Comparison of ENCODE assay signal across 8 mouse cellular contexts in genomic region chr14:73384913-73385719, GRCm38 (mm10). TPM values are rescaled to one million over a fixed set of nuclear protein-coding genes. Genes with fewer than 3 reads are reported as not detected.
DNase-seq lines count a peak whose midpoint lies in the region; ATAC-seq and TF ChIP-seq lines count a peak whose summit lies in the region.

TSS of gene Itm2b (minus strand) at chr14:73385289.

- under 1% methylated on average over 45 of the region's 62 CpGs for WGBS in embryonic facial prominence, embryonic 14.5 days
- under 1% methylated on average over 53 of the region's 62 CpGs for WGBS in liver, adult 2 months

- H3K79me2 ChIP-seq in liver, adult 2 months (ENCODE audit: control insufficient read depth, insufficient read depth, low read length), result peaks cover 24% of the 10 kb centered on the region
- H3K79me2 ChIP-seq in myocyte (ENCODE audit: control insufficient read depth, insufficient read depth), result peaks cover 49% of the 10 kb centered on the region

- H3K4me3 ChIP-seq in embryonic facial prominence, embryonic 14.5 days (ENCODE audit: low read depth, low read length), result peak within 1 kb of the TSS; percentile 99
- H3K4me3 ChIP-seq in liver, adult 2 months (ENCODE audit: insufficient read depth, low read depth, low read length), result peak within 1 kb of the TSS; percentile 97
- H3K4me3 ChIP-seq in myocyte, result peak within 1 kb of the TSS; percentile 76

- peak within 1 kb of the TSS; percentile 99 for H3K9ac ChIP-seq in embryonic facial prominence, embryonic 14.5 days (ENCODE audit: low read depth, low read length)
- H3K9ac ChIP-seq in liver, adult 2 months (ENCODE audit: low read depth, low read length), result peak within 1 kb of the TSS; percentile 99

- H3ac ChIP-seq in myocyte (ENCODE audit: control insufficient read depth, insufficient read length), result peak within 1 kb of the TSS; percentile 85

- no peaks in the 10 kb centered on the region for H3K36me3 ChIP-seq in embryonic facial prominence, embryonic 14.5 days (ENCODE audit: control insufficient read depth, insufficient read depth, low read length)
- peaks cover 10% of the 10 kb centered on the region for H3K36me3 ChIP-seq in liver, adult 2 months (ENCODE audit: control insufficient read depth, insufficient read depth, low read length)
- peaks cover 12% of the 10 kb centered on the region for H3K36me3 ChIP-seq in myocyte (ENCODE audit: control insufficient read depth, insufficient read depth)

- H3K4me2 ChIP-seq in embryonic facial prominence, embryonic 14.5 days (ENCODE audit: low read depth, low read length), result peak within 1 kb of the TSS; percentile 71
- peak within 1 kb of the TSS; percentile 91 for H3K4me2 ChIP-seq in myocyte (ENCODE audit: low read depth)

- TF ChIP-seq POLR2A in liver, adult 2 months (IDR thresholded peaks at IDR 0.05; ENCODE audit: extremely low read depth, insufficient read depth, low read length), result peak; percentile 98
- TF ChIP-seq POLR2A in myocyte (IDR thresholded peaks at IDR 0.05; ENCODE audit: insufficient read length, low read depth), result peak; percentile 99

- no peaks in the 10 kb centered on the region for H3K27me3 ChIP-seq in embryonic facial prominence, embryonic 14.5 days (replicated peaks; ENCODE audit: control insufficient read depth, insufficient read depth, low read length)
- no peaks in the 10 kb centered on the region for H3K27me3 ChIP-seq in liver, adult 2 months (ENCODE audit: control insufficient read depth, insufficient read depth, low read length)
- no peaks in the 10 kb centered on the region for H3K27me3 ChIP-seq in myocyte (ENCODE audit: control insufficient read depth, insufficient read depth, insufficient read length)

- no peak for TF ChIP-seq CTCF in liver, adult 2 months (IDR thresholded peaks at IDR 0.05; ENCODE audit: low read depth, low read length)

- ATAC-seq in embryonic facial prominence, embryonic 14.5 days (ENCODE audit: low read depth), result peak; percentile 95

- peak; percentile 87 to 89 for DNase-seq in B cell, adult 2 months
- DNase-seq in adrenal gland, postnatal 4 days (ENCODE audit: low spot score in 2 of 2), result peak; percentile 81 to 88
- DNase-seq in embryonic facial prominence, embryonic 14.5 days (ENCODE audit: low spot score), result peak; percentile 94
- DNase-seq in heart, adult 8-10 months (ENCODE audit: low spot score), result peak; percentile 85
- DNase-seq in kidney, adult 8-10 months, result peak; percentile 84
- peak; percentile 98 for DNase-seq in liver, adult 2 months (ENCODE audit: extremely low read depth, low read depth, low spot score)
- peak; percentile 90 to 96 for DNase-seq in spleen, postnatal 4 days (ENCODE audit: low spot score in 2 of 2)

- peak within 1 kb of the TSS; percentile 97 for H3K27ac ChIP-seq in embryonic facial prominence, embryonic 14.5 days (replicated peaks; ENCODE audit: low read depth, low read length)
- peak within 1 kb of the TSS; percentile 98 for H3K27ac ChIP-seq in liver, adult 2 months (replicated peaks; ENCODE audit: insufficient read depth, low read depth, low read length)

- no peaks in the 10 kb centered on the region for H3K9me3 ChIP-seq in embryonic facial prominence, embryonic 14.5 days (ENCODE audit: control insufficient read depth, low read length)

- peaks cover 27% of the 10 kb centered on the region for H3K4me1 ChIP-seq in embryonic facial prominence, embryonic 14.5 days (ENCODE audit: control insufficient read depth, insufficient read depth, low read length)
- H3K4me1 ChIP-seq in liver, adult 2 months (ENCODE audit: control insufficient read depth, insufficient read depth, low read length), result peaks cover 32% of the 10 kb centered on the region

TF ChIP-seq in myocyte, 11 proteins besides CTCF, POLR2A, EP300 and RAD21:
- peak in 2 of 3 experiments; percentile 29 to 82 for TF ChIP-seq MYOD1 (IDR thresholded peaks at IDR 0.05; ENCODE audit: control insufficient read depth in 1 of 3, insufficient read length in 2 of 3, low read depth in 2 of 3)
- peak; percentile 99 for TF ChIP-seq POLR2AphosphoS2 (IDR thresholded peaks at IDR 0.05; ENCODE audit: insufficient read length, low read depth)
- TF ChIP-seq E2F4 (IDR thresholded peaks at IDR 0.05; ENCODE audit: insufficient read depth), result no peak
- TF ChIP-seq REST (IDR thresholded peaks at IDR 0.05; ENCODE audit: insufficient read depth, insufficient read length), result peak; percentile 22
- no peak for TF ChIP-seq CEBPB (IDR thresholded peaks at IDR 0.05; ENCODE audit: insufficient read depth, poor library complexity, severe bottlenecking)
- peak in 2 of 3 experiments; percentile 59 to 78 for TF ChIP-seq MYOG (IDR thresholded peaks at IDR 0.05; ENCODE audit: control insufficient read depth in 1 of 3, insufficient read depth in 1 of 3, insufficient read length in 2 of 3, low read depth in 2 of 3)
- TF ChIP-seq TCF3 (IDR thresholded peaks at IDR 0.05; ENCODE audit: insufficient read length, low read depth), result peak; percentile 24

RNA-seq across cellular contexts. Expression of gene Itm2b, which starts in this region (rescaled TPM):
- 100 to 1,000 TPM; 885 to 908 TPM for total RNA-seq in adrenal gland, postnatal 4 days (2021)
- 936 and 968 TPM in 2 replicates for polyA plus RNA-seq in embryonic facial prominence, embryonic 14.5 days (2014; fragmentation: Nextera tagmentation; extraction: Ambion mirVana)
- total RNA-seq in heart, adult 8-10 months (2022), result 100 to 1,000 TPM; 747 to 855 (median 798) TPM
- 967 and 981 TPM in 2 replicates for total RNA-seq in liver, adult 2 months (2014; rRNA removed)
- 1,187 and 1,239 TPM in 2 replicates for polyA plus RNA-seq in liver, adult 2 months (2012; rRNA removed)
- 530 TPM for polyA plus RNA-seq in myocyte (2012; fragmentation: generic; extraction: Trizol)

Comparison
In these comparisons a context has a peak if more than half of its experiments do, and no peak if none do; other contexts are left out.
1. Peak in every context shown above with its lines: DNase-seq, ATAC-seq, H3K4me3 ChIP-seq and H3K27ac ChIP-seq.